Mouse (Mus musculus) MN1 (cell line): ENCODE measurements around the gene Gm7735.
"Not testable (repeated sequence)": the region's sequence is repeated elsewhere in the genome, so short reads cannot be mapped to it uniquely, and the experiment has no call there.

ENCODE experiments used
- DNase-seq: peaks from one replicate; pipeline ENCODE4 v3.0.0-alpha.2; 2016; ENCODE audit warnings: low spot score

Gm7735 gene

GRCm38 (mm10) chr16:89169190-89169589, at the start of gene Gm7735:
TSS of gene Gm7735 (plus strand) at chr16:89169490.
- DNase-seq, result not testable (repeated sequence)

DNA sequence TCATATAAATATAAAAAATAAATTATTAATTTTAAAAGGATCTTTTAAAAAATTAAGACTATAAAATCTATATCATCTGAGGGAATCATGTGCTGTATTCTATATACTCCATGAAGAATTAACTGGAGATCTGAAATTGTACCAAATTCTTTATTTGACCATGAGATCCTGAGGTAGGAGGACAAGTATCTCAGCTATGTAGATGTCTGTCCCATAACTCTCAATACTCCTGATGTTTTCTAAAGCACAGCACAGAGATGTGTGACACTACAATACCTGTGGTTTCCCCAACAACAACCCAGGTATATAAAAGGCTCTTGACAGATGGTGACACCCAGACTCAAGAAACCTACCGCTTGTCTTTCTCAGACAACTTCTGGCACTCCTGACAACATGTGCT, 28.7 kb upstream of the Gm7735 start, which contains the start of gene Gm6358:
Gene Gm6358, plus strand, starts transcription at position 301 of the 400 bp plus-strand sequence.
- no peak for DNase-seq

GRCm38 (mm10) chr16:89150786-89151185, 18.5 kb upstream of the Gm7735 start, which contains the start of gene Gm10061:
TSS of gene Gm10061 (plus strand) at chr16:89151086.
- no peak for DNase-seq

GRCm38 (mm10) chr16:89157652-89158051, 11.6 kb upstream of the Gm7735 start, which contains the start of gene Gm9789:
TSS of gene Gm9789 (plus strand) at chr16:89157952.
- no peak for DNase-seq

DNA sequence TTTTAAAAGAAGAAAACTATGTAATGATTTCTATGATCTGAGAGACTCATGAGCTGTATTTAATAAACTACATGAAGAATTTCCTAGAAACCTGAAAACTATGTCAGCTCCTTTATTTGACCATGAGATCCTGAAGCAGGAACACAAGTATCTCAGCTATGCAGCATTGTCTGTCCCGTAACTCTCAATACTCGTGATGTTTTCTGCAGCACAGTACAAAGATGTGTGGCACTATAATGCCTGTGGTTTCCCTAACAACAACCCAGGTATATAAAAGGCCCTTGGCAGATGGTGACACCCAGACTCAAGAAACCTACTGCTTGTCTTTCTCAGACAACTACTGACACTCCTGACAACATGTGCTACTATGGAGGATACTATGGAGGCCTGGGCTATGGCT, 5.1 kb downstream of the Gm7735 start, which contains the start of gene 1110057P08Rik:
Gene 1110057P08Rik, plus strand, starts transcription at position 301 of the 400 bp plus-strand sequence.
- DNase-seq, result no peak

GRCm38 (mm10) chr16:89188621-89189020, 19.3 kb downstream of the Gm7735 start:
- DNase-seq, result no peak

GRCm38 (mm10) chr16:89205561-89205960, 36.3 kb downstream of the Gm7735 start, which contains the start of gene Krtap20-2:
TSS of gene Krtap20-2 (plus strand) at chr16:89205861.
- no peak for DNase-seq
